Comparison of ENCODE assay signal across 12 mouse cellular contexts in genomic region chr10:77008698-77009097, GRCm38 (mm10). TPM values are rescaled to one million over a fixed set of nuclear protein-coding genes. Genes with fewer than 3 reads are reported as not detected.
DNase-seq lines count a peak whose midpoint lies in the region; ATAC-seq and TF ChIP-seq lines count a peak whose summit lies in the region.
"Had no signal": no experiment of that assay in that cellular context is flagged by ENCODE, and none has a peak within 500 bp of the region (broad histone marks: within the 10 kb centered on the region; RNA-seq: fewer than 3 reads in every experiment).

No protein-coding gene starts in this region.

- H3K4me3 ChIP-seq in intestine, embryonic 14.5 days (ENCODE audit: low read depth, low read length) = no peak overlapping the region
- no peak overlapping the region for H3K4me3 ChIP-seq in intestine, postnatal 0 days (ENCODE audit: low read depth, low read length)
- H3K4me3 ChIP-seq in forebrain, embryonic 14.5 days (ENCODE audit: low read depth, low read length) = no peak overlapping the region
- H3K4me3 ChIP-seq in limb, embryonic 10.5 days = no peak overlapping the region
- H3K4me3 ChIP-seq in liver, postnatal 0 days (ENCODE audit: low read depth, low read length) = no peak overlapping the region
- H3K4me3 ChIP-seq: erythroblast, embryonic 14.5 days; liver, embryonic 13.5 days had no signal

- H3K4me2 ChIP-seq in intestine, embryonic 14.5 days (ENCODE audit: low read length) = no peak overlapping the region
- no peak overlapping the region for H3K4me2 ChIP-seq in intestine, postnatal 0 days (replicated peaks; ENCODE audit: low read depth)
- no peak overlapping the region for H3K4me2 ChIP-seq in forebrain, embryonic 14.5 days (ENCODE audit: low read length)
- no peak overlapping the region for H3K4me2 ChIP-seq in liver, postnatal 0 days (ENCODE audit: low read depth, low read length)
- H3K4me2 ChIP-seq: liver, embryonic 13.5 days had no signal

- no peaks in the 10 kb centered on the region for H3K9me3 ChIP-seq in intestine, embryonic 14.5 days (ENCODE audit: control insufficient read depth, low read length)
- H3K9me3 ChIP-seq in intestine, postnatal 0 days (ENCODE audit: control insufficient read depth) = no peaks in the 10 kb centered on the region
- no peaks in the 10 kb centered on the region for H3K9me3 ChIP-seq in forebrain, embryonic 14.5 days (replicated peaks; ENCODE audit: control insufficient read depth, low read length)
- no peaks in the 10 kb centered on the region for H3K9me3 ChIP-seq in limb, embryonic 10.5 days (replicated peaks)
- no peaks in the 10 kb centered on the region for H3K9me3 ChIP-seq in liver, postnatal 0 days (ENCODE audit: low read length)
- H3K9me3 ChIP-seq: liver, embryonic 13.5 days had no signal

- ATAC-seq in intestine, embryonic 14.5 days (replicated peaks; ENCODE audit: low FRiP score, low TSS enrichment, low read depth) = no peak
- ATAC-seq in intestine, postnatal 0 days = no peak
- ATAC-seq in forebrain, embryonic 14.5 days = peak; percentile 23; the same call in 1 of the 2 replicates
- no peak for ATAC-seq in liver, postnatal 0 days

- peak overlapping the region; percentile 54; the same call in 1 of the 2 replicates for H3K27ac ChIP-seq in intestine, embryonic 14.5 days (ENCODE audit: low read depth)
- no peak overlapping the region for H3K27ac ChIP-seq in intestine, postnatal 0 days (ENCODE audit: low read depth, low read length)
- H3K27ac ChIP-seq in forebrain, embryonic 14.5 days (ENCODE audit: low read depth, low read length) = 0 out of 2 replicates have a peak overlapping the region, but pooled peaks have one; percentile 74
- peak overlapping the region; percentile 87 for H3K27ac ChIP-seq in limb, embryonic 10.5 days
- no peak overlapping the region for H3K27ac ChIP-seq in liver, postnatal 0 days (ENCODE audit: low read depth)
- H3K27ac ChIP-seq: liver, embryonic 13.5 days had no signal

- no peak for TF ChIP-seq CTCF in intestine, postnatal 0 days (IDR thresholded peaks at IDR 0.05; ENCODE audit: low read depth)
- TF ChIP-seq CTCF in liver, postnatal 0 days (IDR thresholded peaks at IDR 0.05; ENCODE audit: low read depth) = no peak

- no peak for TF ChIP-seq EP300 in liver, postnatal 0 days (IDR thresholded peaks at IDR 0.05; ENCODE audit: low read depth)

- no peak overlapping the region for H3K9ac ChIP-seq in intestine, embryonic 14.5 days (ENCODE audit: low read length)
- no peak overlapping the region for H3K9ac ChIP-seq in intestine, postnatal 0 days (ENCODE audit: low read depth, low read length)
- H3K9ac ChIP-seq in forebrain, embryonic 14.5 days (ENCODE audit: low read length) = no peak overlapping the region
- H3K9ac ChIP-seq in liver, postnatal 0 days (replicated peaks) = no peak overlapping the region
- H3K9ac ChIP-seq: liver, embryonic 13.5 days had no signal

- peaks cover 10% of the 10 kb centered on the region for H3K4me1 ChIP-seq in intestine, embryonic 14.5 days (replicated peaks; ENCODE audit: control insufficient read depth, insufficient read depth, low read length)
- H3K4me1 ChIP-seq in intestine, postnatal 0 days (replicated peaks; ENCODE audit: control insufficient read depth, insufficient read depth, low read length) = peaks cover 4% of the 10 kb centered on the region; the same call in 1 of the 2 replicates
- no peaks in the 10 kb centered on the region for H3K4me1 ChIP-seq in forebrain, embryonic 14.5 days (ENCODE audit: control insufficient read depth, insufficient read depth, low read length)
- H3K4me1 ChIP-seq in limb, embryonic 10.5 days = peaks cover 34% of the 10 kb centered on the region
- peaks cover 10% of the 10 kb centered on the region; the same call in 1 of the 2 replicates for H3K4me1 ChIP-seq in liver, postnatal 0 days (ENCODE audit: insufficient read depth)

- DNase-seq in intestine, embryonic 14.5 days (ENCODE audit: low spot score) = no peak
- DNase-seq in NIH3T3 (ENCODE audit: low read depth) = peak; percentile 58
- DNase-seq in forebrain, embryonic 14.5 days (ENCODE audit: low spot score) = peak; percentile 27
- DNase-seq in limb, embryonic 10.5 days (ENCODE audit: low spot score) = no peak
- no peak for DNase-seq in liver, postnatal 0 days
- no peak for DNase-seq in Muller cell, postnatal 12 days (ENCODE audit: inconsistent ontology term)
- DNase-seq in right cerebral cortex, postnatal 10 days (ENCODE audit: low spot score in 2 of 2) = no peak
- DNase-seq: heart, postnatal 14 days; liver, embryonic 13.5 days; lung, postnatal 36 days had no signal

- no peaks in the 10 kb centered on the region for H3K27me3 ChIP-seq in intestine, embryonic 14.5 days (replicated peaks; ENCODE audit: control insufficient read depth, insufficient read depth, low read length)
- no peaks in the 10 kb centered on the region for H3K27me3 ChIP-seq in intestine, postnatal 0 days (replicated peaks; ENCODE audit: control insufficient read depth, insufficient read depth, low read length)
- H3K27me3 ChIP-seq in forebrain, embryonic 14.5 days (replicated peaks; ENCODE audit: control insufficient read depth, insufficient read depth, low read length) = no peaks in the 10 kb centered on the region
- H3K27me3 ChIP-seq in limb, embryonic 10.5 days (ENCODE audit: low read depth, poor library complexity, severe bottlenecking) = no peaks in the 10 kb centered on the region
- H3K27me3 ChIP-seq in liver, postnatal 0 days (ENCODE audit: insufficient read depth, low read length) = no peaks in the 10 kb centered on the region
- H3K27me3 ChIP-seq: liver, embryonic 13.5 days had no signal

- no peaks in the 10 kb centered on the region for H3K36me3 ChIP-seq in intestine, embryonic 14.5 days (ENCODE audit: control insufficient read depth, insufficient read depth, low read length)
- H3K36me3 ChIP-seq in intestine, postnatal 0 days (ENCODE audit: control insufficient read depth, insufficient read depth) = no peaks in the 10 kb centered on the region
- H3K36me3 ChIP-seq in forebrain, embryonic 14.5 days (ENCODE audit: control insufficient read depth, insufficient read depth, low read length) = no peaks in the 10 kb centered on the region
- no peaks in the 10 kb centered on the region for H3K36me3 ChIP-seq in limb, embryonic 10.5 days
- no peaks in the 10 kb centered on the region for H3K36me3 ChIP-seq in liver, postnatal 0 days (replicated peaks; ENCODE audit: insufficient read depth, low read length)
- H3K36me3 ChIP-seq: liver, embryonic 13.5 days had no signal

- WGBS in intestine, embryonic 14.5 days = 79% methylated on average over 3 of the region's 3 CpGs
- WGBS in intestine, postnatal 0 days = 87% methylated on average over 3 of the region's 3 CpGs
- WGBS in forebrain, embryonic 14.5 days = 80% methylated on average over 3 of the region's 3 CpGs
- WGBS in limb, embryonic 10.5 days = 87% methylated on average over 3 of the region's 3 CpGs
- WGBS in liver, postnatal 0 days (ENCODE audit: insufficient replicate concordance) = 90% methylated on average over 2 of the region's 3 CpGs

RNA-seq across cellular contexts. Expression of gene Slc19a1, which starts 23.3 kb away (rescaled TPM):
- polyA plus RNA-seq in intestine, embryonic 14.5 days (2014; fragmentation: Nextera tagmentation; extraction: Ambion mirVana) = 45.2 and 50.2 TPM in 2 replicates
- 60.0 and 61.9 TPM in 2 replicates for polyA plus RNA-seq in intestine, postnatal 0 days (2015; fragmentation: Nextera tagmentation; extraction: Ambion mirVana)
- 33.1 and 38.0 TPM in 2 replicates for polyA plus RNA-seq in forebrain, embryonic 14.5 days (2014; fragmentation: Nextera tagmentation; extraction: Ambion mirVana)
- polyA plus RNA-seq in limb, embryonic 10.5 days (2016; fragmentation: Nextera tagmentation; extraction: Ambion mirVana) = 42.4 and 47.2 TPM in 2 replicates
- 7.1 and 10.5 TPM in 2 replicates for polyA plus RNA-seq in liver, postnatal 0 days (2015; fragmentation: Nextera tagmentation; extraction: Ambion mirVana)

RNA-seq across cellular contexts. Expression of gene Pcbp3, which starts 47.0 kb away (rescaled TPM):
- 29.0 and 30.3 TPM in 2 replicates for polyA plus RNA-seq in intestine, embryonic 14.5 days (2014; fragmentation: Nextera tagmentation; extraction: Ambion mirVana)
- 18.1 and 18.8 TPM in 2 replicates for polyA plus RNA-seq in intestine, postnatal 0 days (2015; fragmentation: Nextera tagmentation; extraction: Ambion mirVana)
- polyA plus RNA-seq in forebrain, embryonic 14.5 days (2014; fragmentation: Nextera tagmentation; extraction: Ambion mirVana) = 30.5 and 39.0 TPM in 2 replicates
- 44.9 and 47.3 TPM in 2 replicates for polyA plus RNA-seq in limb, embryonic 10.5 days (2016; fragmentation: Nextera tagmentation; extraction: Ambion mirVana)
- 2.7 and 2.9 TPM in 2 replicates for polyA plus RNA-seq in liver, postnatal 0 days (2015; fragmentation: Nextera tagmentation; extraction: Ambion mirVana)

Comparison
In these comparisons a context has a peak if more than half of its experiments do, and no peak if none do; other contexts are left out.
1. H3K27ac ChIP-seq: peak in intestine, embryonic 14.5 days (single experiment), forebrain, embryonic 14.5 days (single experiment) and limb, embryonic 10.5 days (single experiment); none in intestine, postnatal 0 days (single experiment) and liver, postnatal 0 days (single experiment).
2. DNase-seq: peak in NIH3T3 (single experiment) and forebrain, embryonic 14.5 days (single experiment); none in intestine, embryonic 14.5 days (single experiment), limb, embryonic 10.5 days (single experiment), liver, postnatal 0 days (single experiment), Muller cell, postnatal 12 days (single experiment) and right cerebral cortex, postnatal 10 days (0 of 2).